Mouse (Mus musculus) mouse embryonic stem cell (cell line): ENCODE measurements around the gene Pla2g15.

Experiments used
- in situ Hi-C, 2 experiments: fragments of 300-500 bp; cut with MboI; formaldehyde crosslinking; loops; 1 replicate in 1 of 2; 3 replicates in 1 of 2; pipeline ENCODE4 v1.14.3; 2019 to 2020; ENCODE audit warnings: low sequenced_read_pairs in 2 of 2, low pct_unique_long_range_greater_than_20kb in 1 of 2, mixed read lengths in 1 of 2; ENCODE audit not compliant: unreplicated experiment in 1 of 2

Pla2g15 gene

GRCm38 (mm10) chr8:106149801-106150652 is at the start of gene Pla2g15:
Pla2g15 (plus strand) TSS chr8:106150399.
- in situ Hi-C loops, result no loop called here

- in situ Hi-C loops, result no loop called here
Measured at GRCm38 (mm10) chr8:106102321-106102720, 47.9 kb upstream of the Pla2g15 start.

GRCm38 (mm10) chr8:106103888-106104287 is 46.3 kb upstream of the Pla2g15 start:
- in situ Hi-C loops, result no loop called here

- in situ Hi-C loops, result no loop called here
Measured at GRCm38 (mm10) chr8:106106193-106106592, 44.0 kb upstream of the Pla2g15 start.

GRCm38 (mm10) chr8:106108080-106108479 is 42.1 kb upstream of the Pla2g15 start:
- in situ Hi-C loops, result no loop called here

GRCm38 (mm10) chr8:106108729-106109128 is 41.5 kb upstream of the Pla2g15 start:
- in situ Hi-C loops, result no loop called here

GRCm38 (mm10) chr8:106112041-106112440 is 38.2 kb upstream of the Pla2g15 start:
- in situ Hi-C loops, result no loop called here

- in situ Hi-C loops, result no loop called here
Measured at GRCm38 (mm10) chr8:106112514-106112913, 37.7 kb upstream of the Pla2g15 start.

- in situ Hi-C loops, result no loop called here
Measured at GRCm38 (mm10) chr8:106115897-106116296, 34.3 kb upstream of the Pla2g15 start.

GRCm38 (mm10) chr8:106123443-106123842 is 26.8 kb upstream of the Pla2g15 start:
- in situ Hi-C loops, result no loop called here

- in situ Hi-C loops, result no loop called here
Measured at GRCm38 (mm10) chr8:106126055-106126454, 24.1 kb upstream of the Pla2g15 start.

- in situ Hi-C loops, result no loop called here
Measured at GRCm38 (mm10) chr8:106127054-106127453, 23.1 kb upstream of the Pla2g15 start.

- in situ Hi-C loops, result no loop called here
Measured at GRCm38 (mm10) chr8:106127882-106128410, 22.3 kb upstream of the Pla2g15 start.

GRCm38 (mm10) chr8:106129232-106129930 is 20.8 kb upstream of the Pla2g15 start:
- in situ Hi-C loops, result no loop called here

GRCm38 (mm10) chr8:106129997-106130396 is 20.2 kb upstream of the Pla2g15 start:
- in situ Hi-C loops, result no loop called here

- in situ Hi-C loops, result no loop called here
Measured at GRCm38 (mm10) chr8:106130505-106130904, 19.7 kb upstream of the Pla2g15 start.

- in situ Hi-C loops, result no loop called here
Measured at GRCm38 (mm10) chr8:106131021-106131420, 19.2 kb upstream of the Pla2g15 start.

- in situ Hi-C loops, result no loop called here
Measured at GRCm38 (mm10) chr8:106131488-106132222, 18.5 kb upstream of the Pla2g15 start.

GRCm38 (mm10) chr8:106132356-106132755 is 17.8 kb upstream of the Pla2g15 start:
- in situ Hi-C loops, result no loop called here
